Mouse (Mus musculus): ENCODE results near the gene Ttll11. TPM values are rescaled to one million over a fixed set of nuclear protein-coding genes. Genes with fewer than 3 reads are reported as not detected.

Ttll11 gene
- polyA plus RNA-seq, 1 experiment = 0.91 TPM

- H3K36me3 ChIP-seq (ENCODE audit: control insufficient read depth, insufficient read depth, low read length) = no peaks in the 10 kb centered on the region
- peaks cover 6% of the 10 kb centered on the region for H3K4me1 ChIP-seq (ENCODE audit: control insufficient read depth, insufficient read depth, insufficient read length, low read length)
- H3K4me3 ChIP-seq (ENCODE audit: low read depth, low read length) = no peak overlapping the region
- no peaks in the 10 kb centered on the region for H3K27me3 ChIP-seq (ENCODE audit: control insufficient read depth, insufficient read depth, low read length)
- TF ChIP-seq POLR2A (IDR thresholded peaks at IDR 0.05; ENCODE audit: low read depth, low read length) = no peak
- TF ChIP-seq CTCF (IDR thresholded peaks at IDR 0.05; ENCODE audit: extremely low read depth, insufficient read length, insufficient replicate concordance, low read depth, low read length) = no peak
- 57% methylated on average over 6 of the region's 6 CpGs for WGBS
- H3K27ac ChIP-seq (ENCODE audit: insufficient read depth, low read depth, low read length) = no peak overlapping the region
Measured at GRCm38 (mm10) chr2:35972259-35973001, 7.3 kb downstream of the Ttll11 start.

- H3K27ac ChIP-seq (ENCODE audit: insufficient read depth, low read depth, low read length) = no peak overlapping the region
- H3K4me1 ChIP-seq (ENCODE audit: control insufficient read depth, insufficient read depth, insufficient read length, low read length) = no peaks in the 10 kb centered on the region
- 58% methylated on average over 10 of the region's 10 CpGs for WGBS
- H3K27me3 ChIP-seq (ENCODE audit: control insufficient read depth, insufficient read depth, low read length) = no peaks in the 10 kb centered on the region
- no peaks in the 10 kb centered on the region for H3K36me3 ChIP-seq (ENCODE audit: control insufficient read depth, insufficient read depth, low read length)
- no peak overlapping the region for H3K4me3 ChIP-seq (ENCODE audit: low read depth, low read length)
- TF ChIP-seq CTCF (IDR thresholded peaks at IDR 0.05; ENCODE audit: extremely low read depth, insufficient read length, insufficient replicate concordance, low read depth, low read length) (no peak), POLR2A (IDR thresholded peaks at IDR 0.05; ENCODE audit: low read depth, low read length) (no peak)
Measured at GRCm38 (mm10) chr2:35965883-35966513, 13.7 kb downstream of the Ttll11 start.

DNA sequence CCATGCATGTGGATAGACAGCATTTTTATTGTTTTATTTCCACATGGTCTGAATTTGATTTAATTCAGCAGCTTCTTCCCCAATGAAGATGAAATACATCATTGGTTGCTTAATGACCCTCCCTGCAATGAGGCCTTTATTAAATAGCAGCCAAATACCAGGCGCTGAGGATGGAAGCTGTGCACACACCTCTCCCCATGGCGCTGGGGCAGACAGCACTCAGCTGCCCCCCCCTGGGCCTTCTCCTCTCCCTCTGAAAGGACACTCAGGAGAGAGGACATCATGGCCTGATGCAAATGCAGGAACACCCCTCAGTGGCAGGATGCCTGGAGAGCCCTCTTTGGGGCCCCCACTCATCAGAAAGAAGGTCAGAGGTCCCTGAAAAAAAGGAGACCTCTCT is 16.4 kb downstream of the Ttll11 start:
- no peak for TF ChIP-seq POLR2A (IDR thresholded peaks at IDR 0.05; ENCODE audit: low read depth, low read length)
- no peak for TF ChIP-seq CTCF (IDR thresholded peaks at IDR 0.05; ENCODE audit: extremely low read depth, insufficient read length, insufficient replicate concordance, low read depth, low read length)
- Histone ChIP-seq H3K27me3 (ENCODE audit: control insufficient read depth, insufficient read depth, low read length) (no peaks in the 10 kb centered on the region), H3K36me3 (ENCODE audit: control insufficient read depth, insufficient read depth, low read length) (no peaks in the 10 kb centered on the region), H3K4me1 (ENCODE audit: control insufficient read depth, insufficient read depth, insufficient read length, low read length) (no peaks in the 10 kb centered on the region), H3K4me3 (ENCODE audit: low read depth, low read length) (no peak overlapping the region), H3K27ac (ENCODE audit: insufficient read depth, low read depth, low read length) (no peak overlapping the region)
- 76% methylated on average over 2 of the region's 2 CpGs for WGBS

DNA sequence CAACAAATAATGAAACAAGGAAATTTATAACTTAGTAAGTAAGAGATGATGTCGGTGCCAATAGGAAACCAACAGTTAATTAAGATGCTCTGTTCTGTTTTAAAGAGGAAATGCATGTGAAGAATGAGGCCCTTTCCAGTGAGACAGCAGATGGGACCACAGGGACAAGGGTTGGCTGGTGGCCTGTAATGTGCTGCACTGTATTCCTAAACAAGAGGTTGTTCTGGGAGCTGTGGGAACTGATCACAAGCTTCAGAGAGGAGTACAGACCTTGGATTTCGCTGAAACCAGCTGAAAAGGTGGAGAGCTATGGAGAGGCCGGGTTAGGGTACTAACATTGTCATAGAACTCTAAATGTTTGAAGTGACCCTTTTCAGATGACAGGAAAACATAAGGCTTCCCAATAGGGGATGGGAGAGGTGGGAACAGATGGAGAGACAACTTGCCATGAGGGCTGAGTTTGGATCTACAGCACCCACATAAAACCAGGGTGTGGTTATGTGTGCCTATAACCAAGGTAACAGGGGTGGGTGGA is 18.1 kb downstream of the Ttll11 start:
- no peak overlapping the region for H3K27ac ChIP-seq (ENCODE audit: insufficient read depth, low read depth, low read length)
- WGBS = 67% methylated on average over 3 of the region's 3 CpGs
- H3K4me1 ChIP-seq (ENCODE audit: control insufficient read depth, insufficient read depth, insufficient read length, low read length) = no peaks in the 10 kb centered on the region
- no peak overlapping the region for H3K4me3 ChIP-seq (ENCODE audit: low read depth, low read length)
- no peaks in the 10 kb centered on the region for H3K36me3 ChIP-seq (ENCODE audit: control insufficient read depth, insufficient read depth, low read length)
- TF ChIP-seq CTCF (IDR thresholded peaks at IDR 0.05; ENCODE audit: extremely low read depth, insufficient read length, insufficient replicate concordance, low read depth, low read length) = no peak
- TF ChIP-seq POLR2A (IDR thresholded peaks at IDR 0.05; ENCODE audit: low read depth, low read length) = no peak
- H3K27me3 ChIP-seq (ENCODE audit: control insufficient read depth, insufficient read depth, low read length) = no peaks in the 10 kb centered on the region

GRCm38 (mm10) chr2:35957471-35958140 is 22.1 kb downstream of the Ttll11 start:
- no peak overlapping the region for H3K27ac ChIP-seq (ENCODE audit: insufficient read depth, low read depth, low read length)
- no peak overlapping the region for H3K4me3 ChIP-seq (ENCODE audit: low read depth, low read length)
- WGBS = 49% methylated on average over 7 of the region's 7 CpGs
- no peaks in the 10 kb centered on the region for H3K36me3 ChIP-seq (ENCODE audit: control insufficient read depth, insufficient read depth, low read length)
- no peak for TF ChIP-seq POLR2A (IDR thresholded peaks at IDR 0.05; ENCODE audit: low read depth, low read length)
- no peak for TF ChIP-seq CTCF (IDR thresholded peaks at IDR 0.05; ENCODE audit: extremely low read depth, insufficient read length, insufficient replicate concordance, low read depth, low read length)
- H3K4me1 ChIP-seq (ENCODE audit: control insufficient read depth, insufficient read depth, insufficient read length, low read length) = no peaks in the 10 kb centered on the region
- 0 out of 2 replicates have a peak, but pooled peaks cover 2% of the 10 kb centered on the region for H3K27me3 ChIP-seq (ENCODE audit: control insufficient read depth, insufficient read depth, low read length)

DNA sequence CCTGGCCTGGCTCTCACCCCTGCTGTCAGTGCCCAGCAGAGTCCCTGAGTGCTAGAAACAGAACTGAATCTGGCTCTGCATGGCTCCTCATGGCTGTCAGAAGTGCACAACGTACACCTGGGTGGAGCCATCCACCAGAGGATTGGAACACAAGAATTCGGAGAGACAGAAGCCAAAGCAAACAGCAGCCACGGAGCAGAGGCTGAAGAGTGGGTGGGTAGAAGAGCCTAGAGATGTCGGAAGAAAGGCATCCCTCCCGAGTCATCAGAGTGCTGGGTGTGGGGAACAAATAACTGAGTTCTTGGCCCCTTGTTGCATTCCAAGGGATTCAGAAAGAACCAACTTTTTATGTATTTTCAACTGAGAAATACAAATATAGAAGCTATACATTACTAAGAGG is 24.5 kb downstream of the Ttll11 start:
- 30% methylated on average over 5 of the region's 5 CpGs for WGBS
- Histone ChIP-seq H3K4me1 (ENCODE audit: control insufficient read depth, insufficient read depth, insufficient read length, low read length) (no peaks in the 10 kb centered on the region), H3K27ac (ENCODE audit: insufficient read depth, low read depth, low read length) (no peak overlapping the region), H3K27me3 (ENCODE audit: control insufficient read depth, insufficient read depth, low read length) (0 out of 2 replicates have a peak, but pooled peaks cover 2% of the 10 kb centered on the region), H3K36me3 (ENCODE audit: control insufficient read depth, insufficient read depth, low read length) (no peaks in the 10 kb centered on the region), H3K4me3 (ENCODE audit: low read depth, low read length) (no peak overlapping the region)
- TF ChIP-seq CTCF (IDR thresholded peaks at IDR 0.05; ENCODE audit: extremely low read depth, insufficient read length, insufficient replicate concordance, low read depth, low read length) (no peak), POLR2A (IDR thresholded peaks at IDR 0.05; ENCODE audit: low read depth, low read length) (no peak)
